Mouse (Mus musculus) erythroid progenitor cell, adult 5-6 weeks (primary cell): ENCODE measurements around the gene Rexo1. TPM values are rescaled to one million over a fixed set of nuclear protein-coding genes. Genes with fewer than 3 reads are reported as not detected.
A peak's percentile ranks its signal among the peaks of the same experiment; 100 is the strongest.
"Not testable (repeated sequence)": the region's sequence is repeated elsewhere in the genome, so short reads cannot be mapped to it uniquely, and the experiment has no call there.

Experiments used
- ATAC-seq: replicated peaks from 2 replicates; pipeline ENCODE4 v1.8.0; 2016; ENCODE audit warnings: moderate number of reproducible peaks, mild to moderate bottlenecking, moderate TSS enrichment, inconsistent platforms; ENCODE audit not compliant: poor library complexity, low FRiP score, severe bottlenecking
- total RNA-seq, 2 experiments: library from RNA; stranded (forward) in 1 of 2; stranded (reverse) in 1 of 2; fragments of 150-400 nt in 1 of 2; fragments of 186-747, 209-891 nt in 1 of 2; gene quantifications; 2 replicates each; pipeline versions ENCODE4 v1.2.3 to v1.2.4; 2015 to 2017; ENCODE audit warnings: low replicate concordance in 2 of 2

Rexo1 gene
- total RNA-seq (2015; ENCODE audit: low replicate concordance) (33.5 and 35.7 TPM in 2 replicates), total RNA-seq (2017; ENCODE audit: low replicate concordance) (16.3 and 25.7 TPM in 2 replicates)

DNA sequence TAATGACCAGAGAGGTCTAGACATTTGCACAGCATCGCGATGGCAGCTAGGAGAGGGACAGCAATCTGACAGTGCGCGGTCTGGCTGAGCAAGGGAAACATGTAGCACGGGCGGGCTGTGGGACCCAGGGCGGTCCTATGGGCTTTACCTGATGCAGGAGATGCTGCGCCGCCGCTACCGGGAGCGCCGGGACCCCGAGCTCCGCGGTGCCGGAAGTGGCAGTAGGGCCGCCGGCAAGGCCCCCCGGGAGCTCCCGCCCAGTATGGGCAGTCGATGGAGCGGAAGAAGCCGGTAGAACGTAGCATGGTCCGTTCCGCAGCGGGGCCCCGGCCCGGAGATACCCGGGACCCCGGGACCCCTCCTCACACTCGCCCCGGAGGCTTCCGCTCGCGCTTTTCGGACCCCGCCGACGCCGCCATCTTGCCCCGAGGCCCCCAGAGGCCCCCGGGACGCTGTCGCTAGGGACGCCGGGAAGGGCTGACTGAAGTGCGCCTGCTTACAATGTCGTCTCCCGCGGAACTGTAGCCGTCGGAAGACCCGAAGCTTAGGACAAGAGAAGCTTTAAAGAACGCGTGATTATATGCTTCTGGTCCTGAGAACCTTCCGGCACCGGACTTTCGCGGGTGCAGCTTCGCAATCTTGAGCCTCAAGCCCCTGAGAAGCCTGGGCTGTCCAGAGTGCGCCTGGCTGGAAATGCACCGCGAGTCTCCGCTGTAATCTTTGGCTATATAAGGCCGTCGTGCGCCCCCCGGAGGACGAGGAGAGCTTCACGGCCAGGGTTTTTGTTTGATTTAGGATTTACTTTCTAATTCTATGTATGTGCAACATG is at the start of gene Rexo1:
TSS of gene Rexo1 (minus strand) at position 445 of the 829 bp plus-strand sequence.
- ATAC-seq, result peak; percentile 84

DNA sequence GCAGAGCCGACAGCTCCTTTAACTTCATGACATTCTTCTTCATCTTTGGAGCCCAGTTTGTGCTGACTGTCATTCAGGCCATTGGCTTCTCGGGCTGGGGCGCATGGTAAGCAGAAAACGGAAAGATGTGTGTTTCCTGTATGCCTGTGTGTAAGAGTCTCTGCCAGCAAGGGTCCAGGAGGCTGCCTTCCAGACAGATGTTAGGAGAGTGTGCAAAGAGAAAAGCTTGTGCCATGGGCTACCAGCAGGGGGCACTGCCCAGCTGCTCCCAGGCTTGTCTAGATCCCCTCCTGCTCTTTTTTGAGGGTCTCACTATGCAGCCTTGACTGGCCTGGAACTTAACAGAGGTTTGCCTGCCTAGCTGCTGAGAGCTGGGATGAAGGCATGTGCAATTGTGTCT is 49.7 kb upstream of the Rexo1 start:
- peak; percentile 56; the same call in 1 of the 2 replicates for ATAC-seq

DNA sequence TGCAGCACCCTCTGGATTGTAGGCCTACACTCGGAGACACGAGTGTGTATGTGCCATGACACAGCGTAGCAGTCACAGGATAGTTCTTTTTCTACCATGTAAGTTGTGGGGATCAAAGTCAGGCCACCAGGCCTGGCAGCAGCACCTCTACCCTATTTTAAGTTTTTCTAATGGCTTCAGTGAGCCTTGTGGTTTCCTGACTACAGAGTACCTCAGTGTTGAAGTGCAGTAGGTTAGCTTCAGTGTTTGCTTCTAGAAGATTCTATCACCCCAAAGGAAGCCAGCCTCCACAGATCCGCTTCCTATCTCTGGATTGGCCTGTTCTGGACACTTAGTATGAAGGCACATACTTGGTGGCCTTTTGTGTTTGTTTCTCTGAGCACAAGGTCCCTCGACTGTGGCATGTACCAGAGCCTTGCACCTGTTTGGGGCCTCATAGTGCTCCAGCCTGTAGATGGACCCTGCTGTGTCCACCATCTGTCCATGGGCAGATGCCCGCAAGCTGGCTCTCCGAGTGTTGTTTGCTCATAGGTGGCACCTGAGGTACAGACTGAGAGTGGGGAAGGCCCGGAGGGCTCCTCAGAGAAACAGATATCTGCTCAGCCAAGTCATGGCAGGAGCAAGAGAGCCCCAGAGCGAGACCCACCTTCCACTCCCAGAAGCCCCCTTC is 48.9 kb upstream of the Rexo1 start:
- ATAC-seq, result no peak

DNA sequence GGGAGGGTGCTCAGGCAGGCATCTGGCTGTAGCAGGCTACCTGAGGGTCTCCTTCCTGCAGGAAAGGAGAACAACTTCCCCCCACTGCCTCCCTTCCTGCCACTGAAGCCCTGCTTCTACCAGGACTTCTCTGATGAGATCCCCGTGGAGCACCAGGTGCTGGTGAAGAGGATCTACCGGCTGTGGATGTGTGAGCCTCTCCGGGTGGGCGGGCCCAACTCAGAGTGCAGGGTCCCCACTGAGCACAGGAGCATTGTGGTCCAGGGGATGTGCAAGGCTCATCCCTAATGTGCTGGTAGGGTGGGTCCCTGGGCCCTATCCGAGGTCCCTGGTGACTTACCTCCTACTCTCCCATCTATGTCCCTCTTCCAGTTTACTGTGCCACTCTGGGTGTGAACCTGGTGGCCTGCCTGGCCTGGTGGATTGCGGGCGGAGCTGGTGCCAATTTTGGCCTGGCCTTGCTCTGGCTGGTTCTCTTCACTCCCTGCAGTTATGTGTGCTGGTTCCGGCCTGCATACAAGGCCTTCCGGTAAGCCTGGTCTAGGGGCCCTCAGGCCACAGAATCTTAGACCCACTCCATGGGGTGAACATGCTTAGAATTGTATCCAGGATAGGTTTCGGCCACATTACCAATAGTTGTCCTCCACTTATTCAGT is 48.0 kb upstream of the Rexo1 start:
- no peak for ATAC-seq

DNA sequence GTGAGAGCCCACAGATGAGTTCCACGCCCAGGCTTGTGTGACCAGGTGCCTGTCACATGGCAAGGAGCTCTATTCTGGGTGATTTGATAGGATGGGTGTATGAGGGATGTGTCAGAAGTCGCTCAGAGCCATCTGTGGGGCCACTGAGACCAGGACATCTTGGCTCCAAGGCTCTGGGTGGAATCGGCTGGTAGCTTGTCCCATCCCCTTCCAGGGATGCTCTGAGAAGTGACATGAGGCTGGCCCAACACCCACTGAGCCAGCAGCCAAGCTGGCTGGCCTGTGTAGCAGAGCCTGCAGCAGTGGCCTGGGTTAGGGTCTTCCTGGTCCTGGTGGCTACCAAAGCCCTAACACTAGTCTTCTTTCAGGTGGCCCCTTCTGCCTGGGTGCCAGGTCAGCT is 47.1 kb upstream of the Rexo1 start:
- ATAC-seq, result no peak

DNA sequence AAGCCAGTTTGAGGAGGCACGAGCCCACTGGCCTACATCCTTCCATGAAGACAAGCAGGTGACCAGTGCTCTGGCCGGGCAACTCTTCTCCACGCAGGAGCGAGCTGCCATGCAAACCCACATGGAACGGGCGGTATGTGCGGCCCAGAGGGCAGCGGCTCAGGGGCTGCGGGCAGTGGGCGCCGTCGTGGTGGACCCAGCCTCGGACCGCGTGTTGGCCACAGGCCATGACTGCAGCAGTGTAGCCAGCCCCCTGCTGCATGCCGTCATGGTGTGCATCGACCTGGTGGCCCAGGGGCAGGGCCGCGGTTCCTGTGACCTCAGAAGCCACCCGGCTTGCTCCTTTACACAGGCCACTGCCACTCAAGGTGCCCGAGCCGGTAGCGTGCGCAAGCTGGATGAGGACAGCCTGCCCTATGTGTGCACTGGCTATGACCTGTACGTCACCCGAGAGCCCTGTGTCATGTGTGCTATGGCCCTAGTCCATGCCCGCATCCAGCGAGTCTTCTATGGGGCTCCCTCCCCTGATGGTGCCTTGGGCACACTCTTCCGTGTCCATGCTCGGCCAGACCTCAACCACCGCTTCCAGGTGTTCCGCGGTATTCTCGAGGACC is 45.5 kb upstream of the Rexo1 start:
- ATAC-seq, result no peak

DNA sequence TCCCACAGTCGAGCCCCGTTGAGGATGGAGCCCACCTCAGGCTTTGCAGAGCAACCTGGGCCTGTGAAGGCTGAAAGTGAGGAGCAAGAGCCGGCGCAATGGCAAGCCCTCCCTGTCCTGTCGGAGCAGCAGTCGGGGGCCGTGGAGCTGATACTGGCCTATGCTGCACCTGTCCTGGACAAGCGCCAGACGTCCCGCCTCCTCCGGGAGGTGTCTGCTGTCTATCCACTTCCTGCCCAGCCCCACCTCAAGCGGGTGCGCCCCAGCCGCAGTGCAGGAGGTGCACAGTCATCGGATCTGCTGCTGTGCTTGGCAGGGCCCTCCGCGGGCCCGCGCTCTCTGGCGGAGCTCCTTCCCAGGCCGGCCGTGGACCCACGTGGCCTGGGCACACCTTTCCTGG is 44.9 kb upstream of the Rexo1 start:
- no peak for ATAC-seq

DNA sequence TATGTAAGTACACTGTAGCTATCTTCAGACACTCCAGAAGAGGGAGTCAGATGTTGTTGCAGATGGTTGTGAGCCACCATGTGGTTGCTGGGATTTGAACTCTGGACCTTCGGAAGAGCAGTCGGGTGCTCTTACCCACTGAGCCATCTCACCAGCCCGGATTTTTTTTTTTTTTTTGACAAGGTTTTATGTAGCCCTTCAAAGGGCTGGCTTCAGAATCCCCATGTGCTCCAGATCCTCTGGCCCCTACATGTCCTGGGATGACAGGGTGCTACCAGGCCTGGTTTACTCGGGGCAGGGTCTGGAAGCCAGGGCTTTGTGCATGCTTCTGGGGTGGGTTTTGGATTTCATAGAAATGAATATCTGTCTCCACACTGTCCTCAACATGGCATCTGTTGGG is 44.4 kb upstream of the Rexo1 start, which contains the start of gene Gm49322:
TSS of gene Gm49322 (plus strand) at position 301 of the 400 bp plus-strand sequence.
- ATAC-seq, result not testable (repeated sequence)

DNA sequence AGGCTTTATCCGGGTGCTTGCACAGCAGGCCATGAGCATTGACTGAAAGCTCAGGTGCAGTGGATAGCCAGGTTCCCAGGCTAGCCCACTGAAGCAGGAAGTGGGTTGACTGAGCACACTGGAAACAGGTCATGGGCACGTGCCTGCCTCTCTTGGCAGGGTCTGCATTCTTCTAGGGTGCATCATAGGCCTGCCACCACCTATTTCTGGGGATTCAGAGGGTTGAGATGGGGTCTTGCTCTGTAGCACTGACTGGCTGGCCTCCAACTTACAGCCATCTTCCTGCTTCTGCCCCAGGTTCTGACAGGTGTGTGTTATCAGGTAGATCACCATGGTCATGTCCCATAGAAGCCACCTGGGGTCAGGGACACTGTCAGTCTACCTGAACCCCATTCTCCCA is 43.6 kb upstream of the Rexo1 start:
- no peak for ATAC-seq

DNA sequence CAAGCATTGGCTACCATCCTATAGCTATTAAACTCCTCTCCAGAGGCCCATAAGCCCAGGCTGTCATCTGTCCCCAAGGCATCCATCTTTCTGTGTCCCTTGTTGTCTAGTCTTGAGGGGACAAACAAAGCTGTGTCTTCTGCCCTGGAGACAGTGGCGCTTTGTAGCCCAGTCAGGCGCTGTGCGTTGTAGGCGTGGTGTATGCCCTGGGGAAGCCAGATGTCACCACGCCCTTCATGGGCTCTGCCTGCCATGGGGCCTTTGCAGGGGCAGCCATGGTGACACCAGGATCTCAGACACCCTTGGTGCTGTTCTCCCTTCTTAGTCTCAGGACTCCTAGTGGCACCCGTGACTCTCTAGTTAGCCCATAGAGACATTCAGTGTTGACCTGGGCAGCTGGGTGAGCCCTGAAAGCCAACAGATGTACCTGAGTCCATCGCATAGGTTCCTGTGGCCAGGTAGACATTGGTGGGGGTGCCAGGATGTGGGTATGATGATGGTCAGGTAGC is 42.7 kb upstream of the Rexo1 start:
- ATAC-seq, result peak; percentile 83

DNA sequence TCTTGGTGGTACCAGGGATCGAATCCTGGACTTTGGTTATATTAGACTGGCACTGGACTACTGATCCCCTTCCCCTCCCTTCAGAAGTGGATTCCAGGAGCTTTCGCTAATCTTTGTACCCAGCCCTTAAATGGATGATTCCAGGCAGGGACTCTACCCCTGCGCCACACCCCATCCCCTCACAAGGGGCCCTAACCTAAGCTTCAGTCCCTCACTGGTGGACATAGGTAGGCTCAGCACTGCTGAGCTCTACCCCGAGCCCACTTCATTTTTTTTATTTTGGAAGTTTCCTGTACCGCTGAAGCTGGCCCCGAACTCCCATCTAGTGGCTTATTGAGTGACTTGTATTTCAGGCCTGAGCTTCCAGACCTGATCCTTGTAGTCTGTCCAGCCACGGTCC is 42.0 kb upstream of the Rexo1 start:
- peak; percentile 1; the same call in 1 of the 2 replicates for ATAC-seq

DNA sequence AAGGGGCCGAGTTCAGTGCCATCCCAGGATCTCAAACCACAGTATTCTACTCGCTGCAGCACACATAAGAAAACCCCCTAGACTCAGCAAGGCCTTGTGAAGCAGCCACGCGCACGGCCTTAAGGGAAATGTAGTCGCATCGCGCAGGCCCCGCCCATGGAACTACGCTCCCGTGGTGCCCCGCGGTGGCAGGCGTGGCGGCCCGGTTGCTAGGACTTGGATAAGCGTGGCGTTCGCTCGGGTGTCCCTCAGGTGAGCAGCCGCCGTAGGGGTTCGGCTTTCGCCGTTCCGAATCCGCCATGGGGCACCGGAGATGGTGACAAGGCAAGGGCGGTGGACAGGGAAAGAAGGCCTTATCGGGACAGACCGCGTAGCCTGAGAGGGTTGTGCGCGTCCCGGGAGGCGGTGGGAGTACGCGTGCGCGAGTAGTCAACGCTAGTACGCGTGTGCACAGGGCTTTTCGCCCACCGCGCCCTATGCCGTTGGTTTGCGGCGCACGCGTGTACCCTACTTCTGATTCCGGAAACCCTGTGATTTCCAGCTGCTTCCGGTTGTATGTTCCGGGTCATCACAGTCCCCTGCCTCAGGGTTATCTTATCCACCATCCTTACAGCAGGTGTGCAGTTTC is 41.5 kb upstream of the Rexo1 start, which contains the start of the genes Scamp4 and Adat3:
TSS of gene Scamp4 (plus strand) at position 175 of the 628 bp plus-strand sequence.
TSS of gene Adat3 (plus strand) at position 183 of the 628 bp plus-strand sequence.
- ATAC-seq, result peak; percentile 90

DNA sequence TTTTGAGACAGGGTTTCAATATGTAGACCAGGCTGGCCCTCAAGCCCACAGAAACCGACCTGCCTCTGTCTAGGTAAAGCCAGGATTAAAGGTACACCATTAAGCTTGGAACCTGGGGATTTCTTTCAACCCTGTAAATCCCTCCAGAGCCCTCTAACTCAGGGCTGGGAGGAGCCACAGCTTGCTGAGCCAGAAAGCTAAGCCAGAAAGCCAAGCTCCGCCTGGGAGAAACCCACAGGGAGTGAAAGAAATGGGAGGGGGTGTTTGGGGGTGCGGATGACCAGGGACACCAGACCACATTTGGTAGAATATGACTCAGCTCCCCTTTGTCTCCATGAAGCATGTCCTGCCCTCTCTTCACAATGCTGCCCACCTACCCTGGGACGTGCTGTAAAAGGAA is 35.0 kb upstream of the Rexo1 start:
- ATAC-seq, result no peak

DNA sequence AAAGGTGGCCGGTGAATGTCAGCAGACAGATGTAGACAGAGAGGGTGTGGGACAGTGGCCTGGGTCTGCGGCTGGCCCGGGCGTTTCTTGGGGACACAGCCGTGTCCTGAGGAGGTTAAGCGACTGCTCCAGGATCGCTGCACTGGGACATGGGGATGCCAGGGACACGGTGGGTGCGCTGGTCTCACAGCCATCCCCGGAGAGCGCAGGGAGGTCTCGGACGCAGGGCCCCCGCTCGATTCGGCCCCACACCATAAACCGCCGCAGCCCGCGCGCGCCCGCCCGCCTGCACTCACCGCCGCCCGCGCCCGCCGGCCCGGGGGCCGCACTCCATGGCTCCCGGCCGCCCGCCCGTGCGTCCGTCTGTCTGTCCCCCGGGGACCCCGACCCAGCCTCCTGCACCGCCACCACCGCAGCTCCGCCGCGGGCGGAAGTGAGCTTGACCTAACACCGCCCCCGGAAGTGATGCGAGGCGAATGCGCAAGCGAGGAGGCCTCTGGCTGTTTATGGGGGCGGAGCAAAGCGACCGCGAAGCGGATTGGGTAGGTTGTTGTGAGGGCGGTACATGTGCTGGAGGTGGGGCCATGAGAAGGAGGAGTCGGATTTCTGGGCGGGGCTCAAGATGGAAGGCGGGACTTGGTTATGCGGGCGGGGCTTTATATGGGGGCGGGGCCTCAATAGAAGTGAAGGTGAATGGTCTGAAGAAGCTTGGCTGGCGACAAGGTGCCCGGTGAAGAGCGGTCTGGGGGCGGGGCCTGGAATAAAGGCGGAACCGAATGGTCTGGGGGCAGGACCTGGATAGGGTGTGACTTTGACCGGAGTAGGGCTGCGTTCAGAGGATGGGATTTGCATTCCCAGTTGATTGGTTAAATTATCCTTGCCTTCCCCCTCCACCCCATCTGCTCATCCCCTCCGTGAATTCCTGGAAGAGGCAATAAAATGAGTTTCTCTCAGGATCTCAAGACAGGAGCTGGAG is 28.8 kb upstream of the Rexo1 start, which contains the start of gene Abhd17a:
TSS of gene Abhd17a (minus strand) at position 463 of the 976 bp plus-strand sequence.
- peak; percentile 95 for ATAC-seq

DNA sequence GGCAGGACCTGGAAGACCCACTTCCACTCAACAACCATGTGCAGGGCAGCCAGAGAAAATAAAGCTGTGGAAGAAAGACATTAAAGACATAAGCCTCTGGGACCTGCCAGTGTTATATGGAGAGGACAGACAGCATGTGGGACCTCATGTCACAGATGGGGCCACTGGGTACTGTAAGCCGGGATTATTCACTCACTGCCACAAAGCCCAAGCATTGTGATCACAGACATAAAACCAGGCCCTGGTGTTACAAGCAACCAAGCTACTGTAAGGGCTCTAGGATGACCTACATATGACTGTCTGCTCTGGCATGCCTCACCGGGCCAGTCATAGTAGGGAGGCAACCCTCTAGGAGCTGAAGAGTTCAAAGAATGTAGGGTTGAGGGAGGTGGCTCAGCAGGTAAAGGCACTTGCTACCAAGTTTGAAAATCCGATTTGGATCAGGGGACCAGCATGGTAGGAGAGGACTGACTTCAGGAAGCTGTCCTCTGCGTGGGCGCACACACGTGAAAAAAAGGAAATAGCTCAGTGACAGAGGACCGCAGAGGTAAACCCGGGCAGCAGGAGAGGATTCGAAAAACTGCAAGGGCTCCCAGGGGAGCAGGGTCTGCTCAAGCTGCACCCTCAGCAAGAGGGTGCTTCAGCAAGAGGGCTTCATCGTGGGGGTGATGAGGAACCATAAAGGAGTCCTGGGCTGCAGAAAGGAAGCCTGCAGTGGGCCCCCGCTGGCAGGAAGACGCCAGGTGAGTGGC is 27.9 kb upstream of the Rexo1 start:
- 0 out of 2 replicates have a peak, but pooled peaks have one; percentile 3 for ATAC-seq

DNA sequence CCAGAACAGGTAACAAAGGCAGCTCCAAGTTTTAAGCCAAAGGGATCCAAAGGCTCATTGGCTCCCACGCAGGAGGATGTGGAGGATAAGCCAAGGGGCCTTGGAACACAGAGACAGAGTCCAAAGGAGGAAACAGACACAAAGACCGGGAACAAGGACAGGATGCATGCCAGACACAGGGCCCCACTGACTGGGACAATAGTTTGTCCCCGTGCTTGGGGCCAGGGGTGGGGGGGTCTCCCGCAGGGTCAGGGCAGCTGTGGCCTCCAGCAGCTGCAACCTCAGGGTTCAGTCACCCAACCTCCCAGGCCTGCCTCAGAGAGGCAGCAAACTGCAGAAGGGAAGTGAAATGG is 25.9 kb upstream of the Rexo1 start:
- no peak for ATAC-seq
